Mouse (Mus musculus) left cerebral cortex, adult 2 months (tissue): ENCODE results near the gene Scaf1. TPM values are rescaled to one million over a fixed set of nuclear protein-coding genes. Genes with fewer than 3 reads are reported as not detected.

Experiments used
- DNase-seq, 2 experiments: peaks; one replicate each; pipeline ENCODE4 v3.0.0; 2021 to 2022; ENCODE audit warnings: low spot score in 2 of 2, mixed read lengths in 1 of 2; ENCODE audit errors: extremely low spot score in 1 of 2
- H3K27ac ChIP-seq: fragments of 200-600 bp; 2 replicates; pipeline ENCODE4 v1.8.1; 2022
- H3K4me3 ChIP-seq: fragments of 200-600 bp; 2 replicates; pipeline ENCODE4 v1.8.1; 2022
- CTCF ChIP-seq: fragments of 200-600 bp; IDR thresholded peaks from 2 replicates; pipeline ENCODE4 v1.8.1; 2022; ENCODE audit warnings: antibody characterized with exemption, mild to moderate bottlenecking, moderate library complexity
- intact Hi-C: fragments of 180-260 bp; cut with DNase I; formaldehyde crosslinking; loops from one replicate; pipeline ENCODE4 v1.15.1; 2025
- total RNA-seq, 2 experiments: library from RNA; stranded (reverse); gene quantifications; 2 replicates each; pipeline ENCODE4 v1.2.3; 2021

Gene Scaf1
- total RNA-seq, 2 experiments from 2014 or later: 170 to 181 TPM

GRCm38 (mm10) chr7:44986879-44987718 lies 29.1 kb downstream of the Scaf1 start:
- no peak for DNase-seq
- intact Hi-C loops: no loop called here
- Histone ChIP-seq H3K4me3 (peak overlapping the region; percentile 56), H3K27ac (peak overlapping the region; percentile 88)
- no peak for TF ChIP-seq CTCF

GRCm38 (mm10) chr7:44986192-44986878 lies 29.8 kb downstream of the Scaf1 start, which contains the start of gene Prmt1:
Gene Prmt1, minus strand, starts transcription at chr7:44986568.
- peak; percentile 95 to 98 for DNase-seq
- H3K27ac ChIP-seq: peak within 1 kb of the TSS; percentile 96
- H3K4me3 ChIP-seq: peak within 1 kb of the TSS; percentile 97
- intact Hi-C loops: no loop called here
- TF ChIP-seq CTCF: no peak

- Histone ChIP-seq H3K4me3 (peak overlapping the region; percentile 97), H3K27ac (peak overlapping the region; percentile 96)
- peak; percentile 27 for TF ChIP-seq CTCF
- peak; percentile 43 to 62 for DNase-seq
- intact Hi-C loops: no loop called here
These were observed 30.5 kb downstream of the Scaf1 start for GRCm38 (mm10) chr7:44985595-44986191.

- TF ChIP-seq CTCF: no peak
- Histone ChIP-seq H3K4me3 (no peak overlapping the region), H3K27ac (no peak overlapping the region)
- intact Hi-C loops: loop anchor here (5.0 kb wide), 1 partner anchor 83 kb away; no protein-coding TSS in a partner anchor
- no peak for DNase-seq
These were observed 31.4 kb downstream of the Scaf1 start for GRCm38 (mm10) chr7:44984833-44985164.

- no peak for DNase-seq
- Histone ChIP-seq H3K27ac (no peak overlapping the region), H3K4me3 (no peak overlapping the region)
- intact Hi-C loops: loop anchor here (5.0 kb wide), 1 partner anchor 83 kb away; no protein-coding TSS in a partner anchor
- TF ChIP-seq CTCF: no peak
These were observed 32.0 kb downstream of the Scaf1 start for GRCm38 (mm10) chr7:44983944-44984832.

- no peak overlapping the region for H3K27ac ChIP-seq
- DNase-seq: peak; percentile 75 to 88
- peak; percentile 97 for TF ChIP-seq CTCF
- intact Hi-C loops: loop anchor here (5.0 kb wide), 1 partner anchor 84 kb away; no protein-coding TSS in a partner anchor
- no peak overlapping the region for H3K4me3 ChIP-seq
These were observed 33.1 kb downstream of the Scaf1 start for GRCm38 (mm10) chr7:44983085-44983484.

GRCm38 (mm10) chr7:44981539-44981938 lies 34.6 kb downstream of the Scaf1 start:
- H3K4me3 ChIP-seq: no peak overlapping the region
- TF ChIP-seq CTCF: no peak
- intact Hi-C loops: loop anchor here (5.0 kb wide), 1 partner anchor 86 kb away; no protein-coding TSS in a partner anchor
- no peak overlapping the region for H3K27ac ChIP-seq
- no peak for DNase-seq

- H3K27ac ChIP-seq: no peak overlapping the region
- intact Hi-C loops: no loop called here
- DNase-seq: no peak
- TF ChIP-seq CTCF: peak; percentile 15; the same call in 1 of the 2 replicates
- no peak overlapping the region for H3K4me3 ChIP-seq
These were observed 37.9 kb downstream of the Scaf1 start for GRCm38 (mm10) chr7:44978300-44978699.

- peak overlapping the region; percentile 84 for H3K4me3 ChIP-seq
- intact Hi-C loops: no loop called here
- no peak for DNase-seq
- TF ChIP-seq CTCF: no peak
- H3K27ac ChIP-seq: peak overlapping the region; percentile 54
These were observed 41.1 kb downstream of the Scaf1 start for GRCm38 (mm10) chr7:44975117-44975419.

- Histone ChIP-seq H3K4me3 (peak within 1 kb of the TSS; percentile 84), H3K27ac (peak within 1 kb of the TSS; percentile 97)
- peak; percentile 87 to 88 for DNase-seq
- no peak; the same call in 1 of the 2 replicates for TF ChIP-seq CTCF
- intact Hi-C loops: no loop called here
These were observed 41.6 kb downstream of the Scaf1 start, which contains the start of gene Cpt1c for GRCm38 (mm10) chr7:44974383-44975116. Gene Cpt1c, minus strand, starts transcription at chr7:44974851.
